Mouse (Mus musculus): ENCODE data around the gene Klk5. TPM values are rescaled to one million over a fixed set of nuclear protein-coding genes. Genes with fewer than 3 reads are reported as not detected.

Klk5 gene
- polyA plus RNA-seq, 1 experiment from 2014 or later = not detected

- no peak overlapping the region for H3K9ac ChIP-seq (ENCODE audit: low read length)
- no peaks in the 10 kb centered on the region for H3K4me1 ChIP-seq (ENCODE audit: control insufficient read depth in 2 of 2, insufficient read depth in 2 of 2, low read length in 2 of 2)
- no peak overlapping the region for H3K4me3 ChIP-seq (ENCODE audit: control insufficient read depth in 1 of 2, insufficient read depth in 1 of 2, low read depth in 1 of 2, low read length in 2 of 2)
- H3K27me3 ChIP-seq (ENCODE audit: control insufficient read depth, insufficient read depth, low read length) = no peaks in the 10 kb centered on the region
- no peak overlapping the region for H3K4me2 ChIP-seq (ENCODE audit: low read length)
- no peak overlapping the region for H3K27ac ChIP-seq (replicated peaks in 1 of 2; ENCODE audit: control insufficient read depth in 1 of 2, insufficient read depth in 1 of 2, low read depth in 2 of 2, low read length in 2 of 2)
- H3K9me3 ChIP-seq (ENCODE audit: control insufficient read depth, low read length) = no peaks in the 10 kb centered on the region
- no peak for ATAC-seq (ENCODE audit: insufficient number of reproducible peaks, insufficient read depth, low FRiP score, low read depth)
- H3K36me3 ChIP-seq (ENCODE audit: control insufficient read depth, insufficient read depth, low read length) = no peaks in the 10 kb centered on the region
These were observed 25.0 kb upstream of the Klk5 start for GRCm38 (mm10) chr7:43816746-43817145.

GRCm38 (mm10) chr7:43821581-43821980 is 20.2 kb upstream of the Klk5 start:
- H3K4me3 ChIP-seq (ENCODE audit: control insufficient read depth in 1 of 2, insufficient read depth in 1 of 2, low read depth in 1 of 2, low read length in 2 of 2) = no peak overlapping the region

GRCm38 (mm10) chr7:43824199-43824598 is 17.6 kb upstream of the Klk5 start, which contains the start of gene Klk6:
Gene Klk6 (plus strand): TSS chr7:43824499.
- no peak within 1 kb of the TSS for H3K4me3 ChIP-seq (ENCODE audit: control insufficient read depth in 1 of 2, insufficient read depth in 1 of 2, low read depth in 1 of 2, low read length in 2 of 2)
- ATAC-seq (ENCODE audit: insufficient number of reproducible peaks, insufficient read depth, low FRiP score, low read depth) = no peak
- H3K9me3 ChIP-seq (ENCODE audit: control insufficient read depth, low read length) = no peaks in the 10 kb centered on the region
- WGBS = 81% methylated on average over 10 of the region's 10 CpGs
- no peak within 1 kb of the TSS for H3K4me2 ChIP-seq (ENCODE audit: low read length)
- H3K9ac ChIP-seq (ENCODE audit: low read length) = no peak within 1 kb of the TSS
- H3K36me3 ChIP-seq (ENCODE audit: control insufficient read depth, insufficient read depth, low read length) = no peaks in the 10 kb centered on the region
- no peaks in the 10 kb centered on the region for H3K27me3 ChIP-seq (ENCODE audit: control insufficient read depth, insufficient read depth, low read length)
- H3K4me1 ChIP-seq (ENCODE audit: control insufficient read depth in 2 of 2, insufficient read depth in 2 of 2, low read length in 2 of 2) = no peaks in the 10 kb centered on the region
- no peak within 1 kb of the TSS for H3K27ac ChIP-seq (replicated peaks in 1 of 2; ENCODE audit: control insufficient read depth in 1 of 2, insufficient read depth in 1 of 2, low read depth in 2 of 2, low read length in 2 of 2)

More at GRCm38 (mm10) chr7:43821581-43821980, 20.2 kb upstream of the Klk5 start:
- Histone ChIP-seq H3K4me2 (ENCODE audit: low read length) (no peak overlapping the region), H3K9me3 (ENCODE audit: control insufficient read depth, low read length) (no peaks in the 10 kb centered on the region), H3K36me3 (ENCODE audit: control insufficient read depth, insufficient read depth, low read length) (no peaks in the 10 kb centered on the region), H3K4me1 (ENCODE audit: control insufficient read depth in 2 of 2, insufficient read depth in 2 of 2, low read length in 2 of 2) (no peaks in the 10 kb centered on the region), H3K9ac (ENCODE audit: low read length) (no peak overlapping the region), H3K27ac (replicated peaks in 1 of 2; ENCODE audit: control insufficient read depth in 1 of 2, insufficient read depth in 1 of 2, low read depth in 2 of 2, low read length in 2 of 2) (no peak overlapping the region), H3K27me3 (ENCODE audit: control insufficient read depth, insufficient read depth, low read length) (no peaks in the 10 kb centered on the region)
- ATAC-seq (ENCODE audit: insufficient number of reproducible peaks, insufficient read depth, low FRiP score, low read depth) = no peak
- WGBS = 73% methylated on average over 7 of the region's 7 CpGs

GRCm38 (mm10) chr7:43826056-43826455 is 15.7 kb upstream of the Klk5 start:
- H3K9me3 ChIP-seq (ENCODE audit: control insufficient read depth, low read length) = no peaks in the 10 kb centered on the region
- no peaks in the 10 kb centered on the region for H3K27me3 ChIP-seq (ENCODE audit: control insufficient read depth, insufficient read depth, low read length)
- no peak overlapping the region for H3K4me3 ChIP-seq (ENCODE audit: control insufficient read depth in 1 of 2, insufficient read depth in 1 of 2, low read depth in 1 of 2, low read length in 2 of 2)
- no peak overlapping the region for H3K4me2 ChIP-seq (ENCODE audit: low read length)
- no peaks in the 10 kb centered on the region for H3K36me3 ChIP-seq (ENCODE audit: control insufficient read depth, insufficient read depth, low read length)
- no peak overlapping the region for H3K9ac ChIP-seq (ENCODE audit: low read length)
- ATAC-seq (ENCODE audit: insufficient number of reproducible peaks, insufficient read depth, low FRiP score, low read depth) = no peak
- H3K4me1 ChIP-seq (ENCODE audit: control insufficient read depth in 2 of 2, insufficient read depth in 2 of 2, low read length in 2 of 2) = no peaks in the 10 kb centered on the region
- H3K27ac ChIP-seq (replicated peaks in 1 of 2; ENCODE audit: control insufficient read depth in 1 of 2, insufficient read depth in 1 of 2, low read depth in 2 of 2, low read length in 2 of 2) = no peak overlapping the region
- 82% methylated on average over 5 of the region's 5 CpGs for WGBS

GRCm38 (mm10) chr7:43827706-43828105 is 14.1 kb upstream of the Klk5 start:
- no peak overlapping the region for H3K27ac ChIP-seq (replicated peaks in 1 of 2; ENCODE audit: control insufficient read depth in 1 of 2, insufficient read depth in 1 of 2, low read depth in 2 of 2, low read length in 2 of 2)
- H3K9ac ChIP-seq (ENCODE audit: low read length) = no peak overlapping the region
- H3K9me3 ChIP-seq (ENCODE audit: control insufficient read depth, low read length) = no peaks in the 10 kb centered on the region
- H3K4me2 ChIP-seq (ENCODE audit: low read length) = no peak overlapping the region
- WGBS = 70% methylated on average over 4 of the region's 4 CpGs
- H3K27me3 ChIP-seq (ENCODE audit: control insufficient read depth, insufficient read depth, low read length) = no peaks in the 10 kb centered on the region
- no peak overlapping the region for H3K4me3 ChIP-seq (ENCODE audit: control insufficient read depth in 1 of 2, insufficient read depth in 1 of 2, low read depth in 1 of 2, low read length in 2 of 2)
- H3K36me3 ChIP-seq (ENCODE audit: control insufficient read depth, insufficient read depth, low read length) = no peaks in the 10 kb centered on the region
- ATAC-seq (ENCODE audit: insufficient number of reproducible peaks, insufficient read depth, low FRiP score, low read depth) = no peak
- H3K4me1 ChIP-seq (ENCODE audit: control insufficient read depth in 2 of 2, insufficient read depth in 2 of 2, low read length in 2 of 2) = no peaks in the 10 kb centered on the region

- H3K4me2 ChIP-seq (ENCODE audit: low read length) = no peak overlapping the region
- no peaks in the 10 kb centered on the region for H3K27me3 ChIP-seq (ENCODE audit: control insufficient read depth, insufficient read depth, low read length)
- no peak overlapping the region for H3K4me3 ChIP-seq (ENCODE audit: control insufficient read depth in 1 of 2, insufficient read depth in 1 of 2, low read depth in 1 of 2, low read length in 2 of 2)
- WGBS = 78% methylated on average over 8 of the region's 8 CpGs
- no peaks in the 10 kb centered on the region for H3K9me3 ChIP-seq (ENCODE audit: control insufficient read depth, low read length)
- ATAC-seq (ENCODE audit: insufficient number of reproducible peaks, insufficient read depth, low FRiP score, low read depth) = no peak
- H3K4me1 ChIP-seq (ENCODE audit: control insufficient read depth in 2 of 2, insufficient read depth in 2 of 2, low read length in 2 of 2) = no peaks in the 10 kb centered on the region
- H3K27ac ChIP-seq (replicated peaks in 1 of 2; ENCODE audit: control insufficient read depth in 1 of 2, insufficient read depth in 1 of 2, low read depth in 2 of 2, low read length in 2 of 2) = no peak overlapping the region
- no peak overlapping the region for H3K9ac ChIP-seq (ENCODE audit: low read length)
- H3K36me3 ChIP-seq (ENCODE audit: control insufficient read depth, insufficient read depth, low read length) = no peaks in the 10 kb centered on the region
These were observed 12.8 kb upstream of the Klk5 start for GRCm38 (mm10) chr7:43829006-43829405.

- H3K4me2 ChIP-seq (ENCODE audit: low read length) = no peak overlapping the region
- no peaks in the 10 kb centered on the region for H3K9me3 ChIP-seq (ENCODE audit: control insufficient read depth, low read length)
- no peak overlapping the region for H3K27ac ChIP-seq (replicated peaks in 1 of 2; ENCODE audit: control insufficient read depth in 1 of 2, insufficient read depth in 1 of 2, low read depth in 2 of 2, low read length in 2 of 2)
- ATAC-seq (ENCODE audit: insufficient number of reproducible peaks, insufficient read depth, low FRiP score, low read depth) = no peak
- H3K4me1 ChIP-seq (ENCODE audit: control insufficient read depth in 2 of 2, insufficient read depth in 2 of 2, low read length in 2 of 2) = no peaks in the 10 kb centered on the region
- no peaks in the 10 kb centered on the region for H3K36me3 ChIP-seq (ENCODE audit: control insufficient read depth, insufficient read depth, low read length)
- H3K27me3 ChIP-seq (ENCODE audit: control insufficient read depth, insufficient read depth, low read length) = no peaks in the 10 kb centered on the region
- H3K4me3 ChIP-seq (ENCODE audit: control insufficient read depth in 1 of 2, insufficient read depth in 1 of 2, low read depth in 1 of 2, low read length in 2 of 2) = no peak overlapping the region
- no peak overlapping the region for H3K9ac ChIP-seq (ENCODE audit: low read length)
- 77% methylated on average over 4 of the region's 4 CpGs for WGBS
These were observed 2.0 kb downstream of the Klk5 start for GRCm38 (mm10) chr7:43843801-43844200.

GRCm38 (mm10) chr7:43851616-43852015 is 9.8 kb downstream of the Klk5 start:
- no peaks in the 10 kb centered on the region for H3K27me3 ChIP-seq (ENCODE audit: control insufficient read depth, insufficient read depth, low read length)
- no peaks in the 10 kb centered on the region for H3K36me3 ChIP-seq (ENCODE audit: control insufficient read depth, insufficient read depth, low read length)
- H3K9ac ChIP-seq (ENCODE audit: low read length) = no peak overlapping the region
- ATAC-seq (ENCODE audit: insufficient number of reproducible peaks, insufficient read depth, low FRiP score, low read depth) = no peak
- no peak overlapping the region for H3K27ac ChIP-seq (replicated peaks in 1 of 2; ENCODE audit: control insufficient read depth in 1 of 2, insufficient read depth in 1 of 2, low read depth in 2 of 2, low read length in 2 of 2)
- H3K4me1 ChIP-seq (ENCODE audit: control insufficient read depth in 2 of 2, insufficient read depth in 2 of 2, low read length in 2 of 2) = no peaks in the 10 kb centered on the region
- H3K9me3 ChIP-seq (ENCODE audit: control insufficient read depth, low read length) = no peaks in the 10 kb centered on the region; the same call in 1 of the 2 replicates
- no peak overlapping the region for H3K4me3 ChIP-seq (ENCODE audit: control insufficient read depth in 1 of 2, insufficient read depth in 1 of 2, low read depth in 1 of 2, low read length in 2 of 2)
- 88% methylated on average over 6 of the region's 6 CpGs for WGBS
- H3K4me2 ChIP-seq (ENCODE audit: low read length) = no peak overlapping the region
